Mouse (Mus musculus): ENCODE measurements around the gene Thbs1.
"Not testable (repeated sequence)": the region's sequence is repeated elsewhere in the genome, so short reads cannot be mapped to it uniquely, and the experiment has no call there.

Gene Thbs1

DNA sequence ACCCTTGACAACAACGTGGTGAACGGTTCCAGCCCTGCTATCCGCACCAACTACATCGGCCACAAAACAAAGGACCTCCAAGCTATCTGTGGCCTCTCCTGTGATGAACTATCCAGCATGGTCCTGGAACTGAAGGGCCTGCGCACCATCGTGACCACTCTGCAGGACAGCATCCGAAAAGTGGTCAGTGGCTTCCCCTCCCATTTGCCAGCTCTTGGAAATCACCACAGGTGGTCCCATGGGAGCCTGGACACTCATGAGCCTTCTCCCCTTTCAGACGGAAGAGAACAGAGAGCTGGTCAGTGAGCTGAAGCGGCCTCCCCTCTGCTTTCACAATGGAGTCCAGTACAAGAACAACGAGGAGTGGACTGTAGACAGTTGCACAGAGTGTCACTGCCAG is 3.0 kb downstream of the Thbs1 start:
- DNase-seq (ENCODE audit: low spot score) = no peak

DNA sequence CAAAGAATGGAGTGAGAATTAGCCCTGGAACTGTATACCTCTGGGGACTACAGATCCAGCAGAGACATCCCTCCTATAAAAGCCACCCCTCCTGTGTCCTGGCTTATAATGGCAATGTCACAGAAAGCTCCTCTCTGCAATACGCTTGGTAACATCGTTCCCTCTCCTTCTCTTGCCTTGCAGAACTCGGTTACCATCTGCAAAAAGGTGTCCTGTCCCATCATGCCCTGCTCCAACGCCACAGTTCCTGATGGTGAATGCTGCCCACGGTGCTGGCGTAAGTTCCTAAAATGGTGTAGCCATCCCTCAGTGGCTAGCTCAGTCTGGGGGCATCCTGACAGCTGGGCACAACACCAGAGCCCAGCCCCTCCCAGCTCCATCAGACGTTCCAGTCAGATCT is 4.0 kb downstream of the Thbs1 start:
- DNase-seq (ENCODE audit: low spot score) = no peak

- no peak for DNase-seq (ENCODE audit: low spot score)
Observed at GRCm38 (mm10) chr2:118116180-118116579, 4.5 kb downstream of the Thbs1 start.

- DNase-seq (ENCODE audit: low spot score) = no peak
Observed at GRCm38 (mm10) chr2:118116754-118117290, 5.1 kb downstream of the Thbs1 start.

DNA sequence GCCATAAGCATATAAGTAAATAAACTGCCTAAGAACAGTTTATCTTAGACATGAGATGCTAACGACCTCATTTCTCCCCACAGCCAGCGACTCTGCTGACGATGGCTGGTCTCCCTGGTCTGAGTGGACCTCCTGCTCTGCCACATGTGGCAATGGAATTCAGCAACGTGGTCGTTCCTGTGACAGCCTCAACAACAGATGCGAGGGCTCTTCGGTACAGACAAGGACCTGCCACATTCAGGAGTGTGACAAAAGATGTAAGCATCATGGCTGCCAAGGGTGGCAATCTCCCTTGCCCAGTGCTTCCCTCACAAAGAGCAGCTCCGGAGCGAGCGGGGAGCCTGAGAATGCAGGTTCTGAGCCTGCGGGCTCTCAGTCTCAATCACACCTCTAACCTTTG is 5.7 kb downstream of the Thbs1 start:
- DNase-seq (ENCODE audit: low spot score) = no peak

GRCm38 (mm10) chr2:118118045-118118444 is 6.4 kb downstream of the Thbs1 start:
- no peak for DNase-seq (ENCODE audit: low spot score)

DNA sequence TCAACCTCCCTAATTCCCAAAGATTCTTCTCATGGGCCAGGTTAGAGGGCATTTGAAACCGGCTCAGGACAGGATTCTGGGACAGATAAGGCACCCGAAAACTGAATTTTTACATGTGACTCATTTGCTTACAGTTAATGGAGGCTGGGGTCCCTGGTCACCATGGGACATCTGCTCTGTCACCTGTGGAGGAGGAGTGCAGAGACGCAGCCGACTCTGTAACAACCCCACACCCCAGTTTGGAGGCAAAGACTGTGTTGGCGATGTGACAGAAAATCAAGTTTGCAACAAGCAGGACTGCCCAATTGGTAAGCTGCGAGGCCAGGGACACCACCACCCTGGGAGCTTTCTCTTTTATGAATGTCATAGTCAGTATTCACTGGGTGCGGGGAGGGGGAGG is 6.8 kb downstream of the Thbs1 start:
- no peak for DNase-seq (ENCODE audit: low spot score)

DNA sequence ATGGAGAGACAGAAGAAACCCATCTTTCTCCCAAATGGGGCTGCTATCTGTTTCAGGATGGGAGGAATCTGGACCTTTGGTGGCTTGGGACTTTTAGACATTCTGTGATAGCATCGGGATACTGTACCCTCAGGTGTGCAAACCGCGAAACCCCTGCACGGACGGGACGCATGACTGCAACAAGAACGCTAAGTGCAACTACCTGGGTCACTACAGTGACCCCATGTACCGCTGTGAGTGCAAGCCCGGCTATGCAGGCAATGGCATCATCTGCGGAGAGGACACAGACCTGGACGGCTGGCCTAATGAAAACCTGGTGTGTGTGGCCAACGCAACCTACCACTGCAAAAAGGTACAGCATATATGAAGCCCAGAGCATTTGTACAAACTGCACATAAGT is 8.0 kb downstream of the Thbs1 start:
- DNase-seq (ENCODE audit: low spot score) = no peak

GRCm38 (mm10) chr2:118120095-118120494 is 8.4 kb downstream of the Thbs1 start:
- DNase-seq (ENCODE audit: low spot score) = no peak

- no peak for DNase-seq (ENCODE audit: low spot score)
Observed at GRCm38 (mm10) chr2:118120751-118121150, 9.1 kb downstream of the Thbs1 start.

- DNase-seq (ENCODE audit: low spot score) = no peak
Observed at GRCm38 (mm10) chr2:118122291-118122690, 10.6 kb downstream of the Thbs1 start.

DNA sequence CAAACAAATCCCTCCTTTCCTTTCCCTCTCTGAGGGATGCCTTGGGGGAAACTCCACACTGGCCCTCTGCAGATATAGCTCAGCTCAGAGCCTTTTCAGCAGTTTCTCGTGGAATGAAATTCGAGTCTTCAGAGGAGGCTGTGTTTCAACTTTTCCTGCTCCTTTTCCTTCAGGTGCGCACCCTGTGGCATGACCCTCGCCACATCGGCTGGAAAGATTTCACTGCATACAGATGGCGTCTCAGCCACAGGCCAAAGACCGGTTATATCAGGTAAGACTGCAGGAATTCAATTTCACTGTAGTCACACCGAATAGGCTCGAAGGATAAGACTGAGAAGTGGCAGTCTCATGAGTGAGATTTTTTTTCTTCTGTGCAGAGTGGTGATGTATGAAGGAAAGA is 12.1 kb downstream of the Thbs1 start:
- no peak for DNase-seq (ENCODE audit: low spot score)

DNA sequence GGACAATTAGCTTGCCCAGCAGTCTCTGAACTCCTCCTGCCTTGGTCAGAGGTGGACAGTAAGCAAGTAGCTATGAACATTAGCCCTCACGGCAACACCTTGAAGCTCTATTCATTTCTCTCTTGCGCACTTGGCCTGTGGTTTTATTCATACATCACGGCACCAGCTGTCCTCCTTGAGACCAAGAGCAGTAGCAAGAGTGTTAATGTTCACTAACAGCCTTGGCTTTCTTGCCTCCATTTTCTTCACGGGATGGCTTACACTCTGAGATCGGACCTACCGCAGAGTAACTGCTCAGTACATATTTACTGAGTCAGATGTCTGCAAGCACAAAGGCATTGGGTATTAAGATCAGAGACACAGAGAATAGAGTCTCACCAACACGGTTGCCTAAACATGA is 12.8 kb downstream of the Thbs1 start:
- DNase-seq (ENCODE audit: low spot score) = no peak

DNA sequence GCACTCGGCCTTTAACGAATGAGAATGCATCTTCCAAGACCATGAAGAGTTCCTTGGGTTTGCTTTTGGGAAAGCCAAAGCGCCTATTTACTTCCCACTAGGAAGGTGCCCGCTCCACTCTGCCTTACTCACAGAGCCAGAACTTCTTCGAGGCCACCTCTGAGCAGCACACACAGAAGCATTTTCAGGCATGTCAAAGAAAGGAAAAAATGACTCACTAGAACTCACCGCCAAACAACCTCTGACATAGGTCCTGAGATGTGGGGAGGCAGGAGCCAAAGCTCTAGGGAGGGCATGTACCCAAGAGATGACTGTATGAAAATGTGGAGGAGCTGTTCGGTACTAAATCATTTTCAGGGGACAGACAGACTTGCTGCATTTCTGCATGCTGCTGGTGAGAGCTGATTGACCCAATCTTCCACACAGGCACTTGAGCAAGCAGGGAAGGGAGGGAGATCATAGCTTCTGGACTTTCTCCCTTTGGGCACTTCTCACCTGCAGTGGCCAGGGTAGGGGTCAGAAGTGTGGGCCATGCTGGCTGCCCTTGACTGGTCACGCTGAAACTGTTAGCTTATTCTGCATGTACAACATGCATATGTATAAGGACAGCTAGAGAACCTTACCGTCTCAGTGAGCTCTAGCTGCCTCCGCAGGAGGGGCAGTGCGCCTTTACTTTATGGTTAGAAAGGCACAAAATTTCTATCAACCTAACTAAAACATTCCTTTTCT is 13.7 kb downstream of the Thbs1 start:
- no peak for DNase-seq (ENCODE audit: low spot score)

- no peak for DNase-seq (ENCODE audit: low spot score)
Observed at GRCm38 (mm10) chr2:118125943-118126470, 14.3 kb downstream of the Thbs1 start.

- no peak for DNase-seq (ENCODE audit: low spot score)
Observed at GRCm38 (mm10) chr2:118127516-118128288, 16.0 kb downstream of the Thbs1 start.

GRCm38 (mm10) chr2:118128313-118128712 is 16.6 kb downstream of the Thbs1 start:
- DNase-seq (ENCODE audit: low spot score) = no peak

- DNase-seq (ENCODE audit: low spot score) = no peak
Observed at GRCm38 (mm10) chr2:118137071-118137470, 25.4 kb downstream of the Thbs1 start.

- DNase-seq (ENCODE audit: low spot score) = no peak
Observed at GRCm38 (mm10) chr2:118137776-118138175, 26.1 kb downstream of the Thbs1 start.

GRCm38 (mm10) chr2:118139261-118139660 is 27.6 kb downstream of the Thbs1 start:
- DNase-seq (ENCODE audit: low spot score) = no peak

GRCm38 (mm10) chr2:118141651-118142050 is 30.0 kb downstream of the Thbs1 start:
- DNase-seq (ENCODE audit: low spot score) = no peak

GRCm38 (mm10) chr2:118147749-118148148 is 36.1 kb downstream of the Thbs1 start:
- DNase-seq (ENCODE audit: low spot score) = not testable (repeated sequence)

All from T-cell, adult 2 months (primary cell).